Mouse (Mus musculus): ENCODE data around the gene Vmn1r78. TPM values are rescaled to one million over a fixed set of nuclear protein-coding genes. Genes with fewer than 3 reads are reported as not detected.

The Vmn1r78 gene
- total RNA-seq (2023), result not detected

GRCm38 (mm10) chr7:12149957-12150356 is at the start of gene Vmn1r78:
Gene Vmn1r78, plus strand, starts transcription at chr7:12150257.

GRCm38 (mm10) chr7:12170979-12171378 is 20.9 kb downstream of the Vmn1r78 start, which contains the start of gene Vmn1r79:
Gene Vmn1r79, plus strand, starts transcription at chr7:12171279.

GRCm38 (mm10) chr7:12188986-12189385 is 38.9 kb downstream of the Vmn1r78 start, which contains the start of gene Vmn1r80:
Gene Vmn1r80, plus strand, starts transcription at chr7:12189286.

Other genes with a start within 250 kb of the Vmn1r78 start
- not detected for gene Vmn1r76, start 212.0 kb upstream of the Vmn1r78 start, total RNA-seq (2023)
- not detected for gene Vmn1r77, start 113.5 kb upstream of the Vmn1r78 start, total RNA-seq (2023)
- not detected for gene Vmn1r79, start 21.0 kb downstream of the Vmn1r78 start, total RNA-seq (2023)
- not detected for gene Vmn1r80, start 39.0 kb downstream of the Vmn1r78 start, total RNA-seq (2023)
- 0.06 TPM for gene Vmn1r81, start 118.0 kb downstream of the Vmn1r78 start, total RNA-seq (2023)
- gene Vmn1r82, start 150.2 kb downstream of the Vmn1r78 start, total RNA-seq (2023), result not detected
- not detected for gene Vmn1r83, start 179.2 kb downstream of the Vmn1r78 start, total RNA-seq (2023)
- gene Vmn1r84, start 219.0 kb downstream of the Vmn1r78 start, total RNA-seq (2023), result not detected

Data from CD8-positive naive resting alpha-beta T cell, adult 57 days (primary cell).